8 mouse cellular contexts compared by ENCODE assay signal in the genomic region with DNA sequence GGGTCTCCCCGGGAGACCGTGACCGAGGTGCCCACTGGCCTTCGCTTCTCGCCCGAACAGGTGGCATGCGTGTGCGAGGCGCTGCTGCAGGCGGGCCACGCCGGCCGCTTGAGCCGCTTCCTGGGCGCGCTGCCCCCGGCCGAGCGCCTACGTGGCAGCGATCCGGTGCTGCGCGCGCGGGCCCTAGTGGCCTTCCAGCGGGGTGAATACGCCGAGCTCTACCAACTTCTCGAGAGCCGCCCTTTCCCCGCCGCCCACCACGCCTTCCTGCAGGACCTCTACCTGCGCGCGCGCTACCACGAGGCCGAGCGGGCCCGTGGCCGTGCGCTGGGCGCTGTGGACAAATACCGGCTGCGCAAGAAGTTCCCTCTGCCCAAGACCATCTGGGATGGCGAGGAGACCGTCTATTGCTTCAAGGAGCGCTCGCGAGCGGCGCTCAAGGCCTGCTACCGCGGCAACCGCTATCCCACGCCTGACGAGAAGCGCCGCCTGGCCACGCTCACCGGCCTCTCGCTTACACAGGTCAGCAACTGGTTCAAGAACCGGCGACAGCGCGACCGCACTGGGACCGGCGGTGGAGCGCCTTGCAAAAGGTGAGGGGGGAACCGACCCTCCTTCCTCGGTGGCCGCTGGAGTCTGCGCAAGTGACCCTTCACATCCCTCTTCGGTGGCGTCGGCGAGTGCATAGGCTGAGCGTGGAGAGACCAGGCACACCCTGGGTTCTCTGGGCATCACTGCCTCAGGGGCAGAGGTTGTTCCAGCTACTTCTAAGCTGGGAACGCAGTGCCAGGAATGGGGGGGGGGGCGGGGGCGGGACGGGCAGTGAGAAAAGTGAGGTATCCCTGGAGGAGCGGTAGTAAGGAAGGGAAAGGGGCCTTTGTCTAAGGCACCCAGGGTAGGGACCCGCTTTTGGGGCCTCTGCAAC. TPM values are rescaled to one million over a fixed set of nuclear protein-coding genes. Genes with fewer than 3 reads are reported as not detected.
DNase-seq lines count a peak whose midpoint lies in the region; ATAC-seq lines count a peak whose summit lies in the region.

No protein-coding gene starts in this region.

- 0% methylated on average over 86 of the region's 87 CpGs for WGBS in heart, embryonic 10.5 days
- under 1% methylated on average over 83 of the region's 87 CpGs for WGBS in kidney, embryonic 15.5 days
- WGBS in stomach, embryonic 16.5 days: under 1% methylated on average over 87 of the region's 87 CpGs

- peak overlapping the region; percentile 83 for H3K4me3 ChIP-seq in brown adipose tissue, adult 24 weeks (ENCODE audit: insufficient read depth, low read depth, low read length)
- H3K4me3 ChIP-seq in heart, embryonic 10.5 days: peak overlapping the region; percentile 87
- peak overlapping the region; percentile 85 for H3K4me3 ChIP-seq in kidney, embryonic 15.5 days (replicated peaks)
- peak overlapping the region; percentile 76 for H3K4me3 ChIP-seq in stomach, embryonic 16.5 days (replicated peaks; ENCODE audit: low read length)

- peak overlapping the region; percentile 15; the same call in 1 of the 2 replicates for H3K27ac ChIP-seq in brown adipose tissue, adult 24 weeks (replicated peaks; ENCODE audit: low read depth, low read length)
- peak overlapping the region; percentile 98 for H3K27ac ChIP-seq in heart, embryonic 10.5 days
- peak overlapping the region; percentile 99 for H3K27ac ChIP-seq in kidney, embryonic 15.5 days
- H3K27ac ChIP-seq in stomach, embryonic 16.5 days (ENCODE audit: low read length): peak overlapping the region; percentile 94

- H3K9me3 ChIP-seq in heart, embryonic 10.5 days: no peaks in the 10 kb centered on the region
- H3K9me3 ChIP-seq in kidney, embryonic 15.5 days (replicated peaks): no peaks in the 10 kb centered on the region
- no peaks in the 10 kb centered on the region for H3K9me3 ChIP-seq in stomach, embryonic 16.5 days (replicated peaks; ENCODE audit: control insufficient read depth, low read length)

- peak overlapping the region; percentile 95 for H3K4me2 ChIP-seq in kidney, embryonic 15.5 days
- peak overlapping the region; percentile 89 for H3K4me2 ChIP-seq in stomach, embryonic 16.5 days (ENCODE audit: low read depth, low read length)

- H3K27me3 ChIP-seq in heart, embryonic 10.5 days (ENCODE audit: insufficient read depth, poor library complexity, severe bottlenecking): peaks cover 20% of the 10 kb centered on the region
- 0 out of 2 replicates have a peak, but pooled peaks cover 8% of the 10 kb centered on the region for H3K27me3 ChIP-seq in kidney, embryonic 15.5 days
- H3K27me3 ChIP-seq in stomach, embryonic 16.5 days (ENCODE audit: control insufficient read depth, insufficient read depth, low read length): no peaks in the 10 kb centered on the region

- peak overlapping the region; percentile 93 for H3K9ac ChIP-seq in kidney, embryonic 15.5 days
- H3K9ac ChIP-seq in stomach, embryonic 16.5 days (ENCODE audit: low read length): peak overlapping the region; percentile 90

- 0 out of 2 replicates have a peak, but pooled peaks have one; percentile 0 for ATAC-seq in kidney, embryonic 15.5 days (replicated peaks; ENCODE audit: low FRiP score)
- ATAC-seq in stomach, embryonic 16.5 days (ENCODE audit: insufficient read depth, low FRiP score): no peak

- H3K4me1 ChIP-seq in brown adipose tissue, adult 24 weeks (ENCODE audit: control insufficient read depth, insufficient read depth, insufficient read length, low read length): peaks cover 5% of the 10 kb centered on the region; the same call in 1 of the 2 replicates
- H3K4me1 ChIP-seq in heart, embryonic 10.5 days: peaks cover 64% of the 10 kb centered on the region
- peaks cover 50% of the 10 kb centered on the region for H3K4me1 ChIP-seq in kidney, embryonic 15.5 days
- peaks cover 35% of the 10 kb centered on the region for H3K4me1 ChIP-seq in stomach, embryonic 16.5 days (ENCODE audit: control insufficient read depth, insufficient read depth, low read length)

- peaks cover 29% of the 10 kb centered on the region; the same call in 1 of the 2 replicates for H3K36me3 ChIP-seq in heart, embryonic 10.5 days
- peaks cover 33% of the 10 kb centered on the region for H3K36me3 ChIP-seq in kidney, embryonic 15.5 days
- no peaks in the 10 kb centered on the region for H3K36me3 ChIP-seq in stomach, embryonic 16.5 days (ENCODE audit: control insufficient read depth, insufficient read depth, low read length)

- peak; percentile 46 to 62 for DNase-seq in spleen, postnatal 10 days (ENCODE audit: low spot score in 2 of 2)
- no peak for DNase-seq in spleen, adult 18-20 months
- DNase-seq in heart, embryonic 10.5 days (ENCODE audit: low spot score): no peak
- peak; percentile 43 for DNase-seq in lung, postnatal 25 days (ENCODE audit: low spot score)
- DNase-seq in layer of hippocampus, adult 11-12 months (ENCODE audit: low spot score): no peak

RNA-seq across cellular contexts. Expression of gene Six5, which starts 0.7 kb away (rescaled TPM):
- 6.2 and 7.1 TPM in 2 replicates for polyA plus RNA-seq in brown adipose tissue, adult 24 weeks (2012; ENCODE audit: insufficient read depth, insufficient read length, missing spikeins)
- polyA plus RNA-seq in heart, embryonic 10.5 days (2016; fragmentation: Nextera tagmentation; extraction: Ambion mirVana): 5.7 and 6.1 TPM in 2 replicates
- 8.0 and 10.1 TPM in 2 replicates for polyA plus RNA-seq in kidney, embryonic 15.5 days (2015; fragmentation: Nextera tagmentation; extraction: Ambion mirVana)
- 8.8 and 10.4 TPM in 2 replicates for polyA plus RNA-seq in stomach, embryonic 16.5 days (2015; fragmentation: Nextera tagmentation; extraction: Ambion mirVana)

RNA-seq across cellular contexts. Expression of gene Dmpk, which starts 11.4 kb away (rescaled TPM):
- 50.7 and 72.5 TPM in 2 replicates for polyA plus RNA-seq in brown adipose tissue, adult 24 weeks (2012; ENCODE audit: insufficient read depth, insufficient read length, missing spikeins)
- 16.9 and 17.7 TPM in 2 replicates for polyA plus RNA-seq in heart, embryonic 10.5 days (2016; fragmentation: Nextera tagmentation; extraction: Ambion mirVana)
- 18.1 and 24.7 TPM in 2 replicates for polyA plus RNA-seq in kidney, embryonic 15.5 days (2015; fragmentation: Nextera tagmentation; extraction: Ambion mirVana)
- 84.7 and 98.1 TPM in 2 replicates for polyA plus RNA-seq in stomach, embryonic 16.5 days (2015; fragmentation: Nextera tagmentation; extraction: Ambion mirVana)

RNA-seq across cellular contexts. Expression of gene Dmwd, which starts 19.1 kb away (rescaled TPM):
- 9.6 and 12.0 TPM in 2 replicates for polyA plus RNA-seq in brown adipose tissue, adult 24 weeks (2012; ENCODE audit: insufficient read depth, insufficient read length, missing spikeins)
- 14.8 and 18.0 TPM in 2 replicates for polyA plus RNA-seq in heart, embryonic 10.5 days (2016; fragmentation: Nextera tagmentation; extraction: Ambion mirVana)
- 15.4 and 18.7 TPM in 2 replicates for polyA plus RNA-seq in kidney, embryonic 15.5 days (2015; fragmentation: Nextera tagmentation; extraction: Ambion mirVana)
- polyA plus RNA-seq in stomach, embryonic 16.5 days (2015; fragmentation: Nextera tagmentation; extraction: Ambion mirVana): 7.7 and 8.3 TPM in 2 replicates

RNA-seq across cellular contexts. Expression of gene Gm4969, which starts 23.1 kb away (rescaled TPM):
- polyA plus RNA-seq in brown adipose tissue, adult 24 weeks (2012; ENCODE audit: insufficient read depth, insufficient read length, missing spikeins): not detected in 2 replicates
- polyA plus RNA-seq in heart, embryonic 10.5 days (2016; fragmentation: Nextera tagmentation; extraction: Ambion mirVana): 1.7 and 2.1 TPM in 2 replicates
- 2.9 and 3.4 TPM in 2 replicates for polyA plus RNA-seq in kidney, embryonic 15.5 days (2015; fragmentation: Nextera tagmentation; extraction: Ambion mirVana)
- polyA plus RNA-seq in stomach, embryonic 16.5 days (2015; fragmentation: Nextera tagmentation; extraction: Ambion mirVana): 2.2 and 2.5 TPM in 2 replicates

RNA-seq across cellular contexts. Expression of gene Fbxo46, which starts 24.6 kb away (rescaled TPM):
- polyA plus RNA-seq in brown adipose tissue, adult 24 weeks (2012; ENCODE audit: insufficient read depth, insufficient read length, missing spikeins): 1.7 and 3.3 TPM in 2 replicates
- polyA plus RNA-seq in heart, embryonic 10.5 days (2016; fragmentation: Nextera tagmentation; extraction: Ambion mirVana): 12.2 and 13.1 TPM in 2 replicates
- 16.1 and 16.3 TPM in 2 replicates for polyA plus RNA-seq in kidney, embryonic 15.5 days (2015; fragmentation: Nextera tagmentation; extraction: Ambion mirVana)
- polyA plus RNA-seq in stomach, embryonic 16.5 days (2015; fragmentation: Nextera tagmentation; extraction: Ambion mirVana): 13.5 and 15.3 TPM in 2 replicates

Comparison
In these comparisons a context has a peak if more than half of its experiments do, and no peak if none do; other contexts are left out.
1. DNase-seq: peak in spleen, postnatal 10 days (2 of 2) and lung, postnatal 25 days (single experiment); none in spleen, adult 18-20 months (0 of 2), heart, embryonic 10.5 days (single experiment) and layer of hippocampus, adult 11-12 months (single experiment).
2. H3K27ac ChIP-seq: peak in every context shown above with its lines; median percentile 99 in kidney, embryonic 15.5 days; 98 in heart, embryonic 10.5 days; 94 in stomach, embryonic 16.5 days; 15 in brown adipose tissue, adult 24 weeks.
3. Peak in every context shown above with its lines, with median percentiles within 50 percentile points of each other: H3K4me3 ChIP-seq.